Mouse (Mus musculus): ENCODE results near the gene Cep95. TPM values are rescaled to one million over a fixed set of nuclear protein-coding genes. Genes with fewer than 3 reads are reported as not detected.

Gene Cep95
- 17.0 TPM for polyA plus RNA-seq (2014; fragmentation: Illumina TruSeq; extraction: RNeasy Lipid Tissue Mini Kit (QIAGEN cat#74804); ENCODE audit: low read depth, low replicate concordance)

GRCm38 (mm10) chr11:106788775-106789459, at the start of gene Cep95, which contains the start of gene Ddx5:
Gene Cep95, plus strand, starts transcription at chr11:106789252.
Gene Ddx5, minus strand, starts transcription at chr11:106789185.

GRCm38 (mm10) chr11:106750121-106750751, 38.8 kb upstream of the Cep95 start, which contains the start of gene Pecam1:
Gene Pecam1, minus strand, starts transcription at chr11:106750628.

GRCm38 (mm10) chr11:106751039-106752018, 37.7 kb upstream of the Cep95 start, which contains the start of gene Milr1:
Gene Milr1, plus strand, starts transcription at chr11:106751226.

DNA sequence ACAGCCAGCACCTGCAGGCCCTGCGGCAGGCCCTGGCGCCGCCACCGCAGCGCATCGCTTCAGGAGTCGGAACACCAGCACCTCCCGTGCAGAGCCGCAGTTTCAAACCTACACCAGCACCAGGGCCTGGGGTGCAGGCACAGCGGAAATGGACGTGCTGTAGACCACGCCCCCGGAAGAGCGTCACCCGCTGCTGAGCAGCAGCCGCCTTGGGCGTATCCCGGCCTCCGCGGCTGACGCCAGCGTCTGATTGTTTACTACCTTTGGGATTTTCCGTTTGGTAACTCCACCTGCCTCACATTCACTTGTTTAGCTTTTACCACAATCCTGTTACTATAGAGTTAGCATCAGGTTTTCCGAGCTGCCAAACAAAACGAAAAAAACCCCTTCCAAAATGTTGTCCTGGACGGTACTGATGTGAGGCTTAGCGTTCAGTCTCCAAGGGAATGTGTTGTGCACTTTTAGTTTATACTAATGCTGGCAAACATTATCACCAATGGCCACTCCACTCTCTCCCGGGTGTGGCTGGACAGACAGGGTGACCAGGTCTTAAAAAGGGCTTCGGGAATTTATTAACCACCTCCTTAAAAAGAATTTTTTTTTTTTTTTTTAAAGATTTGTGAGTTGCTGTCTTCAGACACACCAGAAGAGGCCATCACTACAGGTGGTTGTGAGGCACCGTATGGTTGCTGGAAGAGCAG, 9.5 kb upstream of the Cep95 start, which contains the start of gene Polg2:
Gene Polg2, minus strand, starts transcription at position 150 of the 701 bp plus-strand sequence.

Other genes starting within 250 kb of the Cep95 start
- gene Tex2, start 175.8 kb upstream of the Cep95 start, polyA plus RNA-seq (2014; fragmentation: Illumina TruSeq; extraction: RNeasy Lipid Tissue Mini Kit (QIAGEN cat#74804); ENCODE audit: low read depth, low replicate concordance) = 56.5 TPM
- gene Pecam1, start 38.6 kb upstream of the Cep95 start, polyA plus RNA-seq (2014; fragmentation: Illumina TruSeq; extraction: RNeasy Lipid Tissue Mini Kit (QIAGEN cat#74804); ENCODE audit: low read depth, low replicate concordance) = 24.8 TPM
- gene Milr1, start 38.0 kb upstream of the Cep95 start, polyA plus RNA-seq (2014; fragmentation: Illumina TruSeq; extraction: RNeasy Lipid Tissue Mini Kit (QIAGEN cat#74804); ENCODE audit: low read depth, low replicate concordance) = 0.61 TPM
- 5.5 TPM for gene Polg2, start 9.7 kb upstream of the Cep95 start, polyA plus RNA-seq (2014; fragmentation: Illumina TruSeq; extraction: RNeasy Lipid Tissue Mini Kit (QIAGEN cat#74804); ENCODE audit: low read depth, low replicate concordance)
- 996 TPM for gene Ddx5, start 67 bp upstream of the Cep95 start, polyA plus RNA-seq (2014; fragmentation: Illumina TruSeq; extraction: RNeasy Lipid Tissue Mini Kit (QIAGEN cat#74804); ENCODE audit: low read depth, low replicate concordance)
- 80.2 TPM for gene Smurf2, start 131.5 kb downstream of the Cep95 start, polyA plus RNA-seq (2014; fragmentation: Illumina TruSeq; extraction: RNeasy Lipid Tissue Mini Kit (QIAGEN cat#74804); ENCODE audit: low read depth, low replicate concordance)
- gene Kpna2, start 210.3 kb downstream of the Cep95 start, polyA plus RNA-seq (2014; fragmentation: Illumina TruSeq; extraction: RNeasy Lipid Tissue Mini Kit (QIAGEN cat#74804); ENCODE audit: low read depth, low replicate concordance) = 41.0 TPM
- 4.0 TPM for gene 1810010H24Rik, start 236.4 kb downstream of the Cep95 start, polyA plus RNA-seq (2014; fragmentation: Illumina TruSeq; extraction: RNeasy Lipid Tissue Mini Kit (QIAGEN cat#74804); ENCODE audit: low read depth, low replicate concordance)